Mouse (Mus musculus) MEL (cell line): Measurements from ENCODE around the gene Mfsd7a.

Experiments used
- BHLHE40 ChIP-seq: IDR thresholded peaks from 2 replicates; pipeline ENCODE4 v1.6.1; 2012; ENCODE audit warnings: low read depth, mild to moderate bottlenecking, inconsistent platforms, low read length, improper control_type of control experiment, borderline replicate concordance
- CTCF ChIP-seq, 3 experiments: IDR thresholded peaks in 2 of 3; conservative IDR thresholded peaks in 1 of 3; 2 replicates each; pipeline ENCODE4 v1.5.1; 2011 to 2012; ENCODE audit warnings: low read length in 3 of 3, low read depth in 2 of 3, mild to moderate bottlenecking in 2 of 3, improper control_type of control experiment in 1 of 3, inconsistent platforms in 1 of 3, mixed read lengths in 1 of 3, moderate library complexity in 1 of 3; ENCODE audit not compliant: control insufficient read depth in 1 of 3, insufficient read depth in 1 of 3, poor library complexity in 1 of 3, severe bottlenecking in 1 of 3
- ELF1 ChIP-seq: IDR thresholded peaks from 2 replicates; pipeline ENCODE4 v1.6.1; 2014; ENCODE audit warnings: low read depth, mild to moderate bottlenecking, inconsistent platforms, low read length, improper control_type of control experiment, moderate library complexity
- EP300 ChIP-seq, 2 experiments: IDR thresholded peaks; 2 replicates each; pipeline ENCODE4 v1.6.1; 2011; ENCODE audit warnings: improper control_type of control experiment in 2 of 2, low read length in 2 of 2, low read depth in 1 of 2, mild to moderate bottlenecking in 1 of 2
- GATA1 ChIP-seq: IDR thresholded peaks from 2 replicates; pipeline ENCODE4 v1.6.1; 2011; ENCODE audit warnings: low read depth, low read length, improper control_type of control experiment
- MAZ ChIP-seq: IDR thresholded peaks from 2 replicates; pipeline ENCODE4 v1.6.1; 2012; ENCODE audit warnings: low read depth, mild to moderate bottlenecking, inconsistent platforms, low read length, improper control_type of control experiment
- POLR2A ChIP-seq, 2 experiments: IDR thresholded peaks; 2 replicates each; pipeline ENCODE4 v1.6.1; 2011 to 2012; ENCODE audit warnings: low read length in 2 of 2, mild to moderate bottlenecking in 2 of 2, control low read depth in 1 of 2, improper control_type of control experiment in 1 of 2, low read depth in 1 of 2, moderate library complexity in 1 of 2; ENCODE audit not compliant: control insufficient read depth in 1 of 2, insufficient read depth in 1 of 2, poor library complexity in 1 of 2
- POLR2AphosphoS5 ChIP-seq: IDR thresholded peaks from 2 replicates; pipeline ENCODE4 v1.6.1; 2012; ENCODE audit warnings: low read depth, borderline replicate concordance, mild to moderate bottlenecking, inconsistent platforms, low read length, moderate library complexity, mixed read lengths
- RCOR1 ChIP-seq: IDR thresholded peaks from 2 replicates; pipeline ENCODE4 v1.6.1; 2012; ENCODE audit warnings: low read depth, mild to moderate bottlenecking, inconsistent platforms, low read length, improper control_type of control experiment
- TCF12 ChIP-seq: IDR thresholded peaks from 2 replicates; pipeline ENCODE4 v1.6.1; 2014; ENCODE audit warnings: low read depth, mild to moderate bottlenecking, inconsistent platforms, low read length, improper control_type of control experiment, moderate library complexity
- USF2 ChIP-seq, 2 experiments: IDR thresholded peaks; 2 replicates each; pipeline ENCODE4 v1.6.1; 2011 to 2012; ENCODE audit warnings: improper control_type of control experiment in 2 of 2, low read length in 2 of 2, borderline replicate concordance in 1 of 2, inconsistent platforms in 1 of 2, low read depth in 1 of 2, mild to moderate bottlenecking in 1 of 2; ENCODE audit not compliant: insufficient read depth in 1 of 2
- ZC3H11A ChIP-seq: IDR thresholded peaks from 2 replicates; pipeline ENCODE4 v1.6.1; 2012; ENCODE audit warnings: low read depth, mild to moderate bottlenecking, inconsistent platforms, low read length, improper control_type of control experiment

GRCm38 (mm10) chr5:108485239-108485638 is 36.5 kb upstream of the Mfsd7a start:
- TF ChIP-seq POLR2A (IDR thresholded peaks at IDR 0.05; ENCODE audit: control insufficient read depth in 1 of 2, insufficient read depth in 1 of 2, low read depth in 1 of 2, low read length in 2 of 2, poor library complexity in 1 of 2) (no peak), CTCF (IDR thresholded peaks at IDR 0.05 in 2 of 3, conservative IDR thresholded peaks at IDR 0.05 in 1 of 3; ENCODE audit: control insufficient read depth in 1 of 3, insufficient read depth in 1 of 3, low read depth in 2 of 3, low read length in 3 of 3, poor library complexity in 1 of 3, severe bottlenecking in 1 of 3) (peak; percentile 71 to 89 (median 83)), GATA1 (no peak), MAZ (no peak), USF2 (IDR thresholded peaks at IDR 0.05; ENCODE audit: borderline replicate concordance in 1 of 2, insufficient read depth in 1 of 2, low read depth in 1 of 2, low read length in 2 of 2) (no peak), EP300 (IDR thresholded peaks at IDR 0.05; ENCODE audit: low read depth in 1 of 2, low read length in 2 of 2) (no peak), RCOR1 (no peak), ELF1 (no peak), ZC3H11A (peak; percentile 22; the same call in 1 of the 2 replicates), TCF12 (no peak), BHLHE40 (no peak), POLR2AphosphoS5 (no peak)
